In genomic region chr9:60456651-60457050, GRCm38 (mm10) we compare ENCODE assay signal across 9 mouse cellular contexts.
A peak's percentile ranks its signal among the peaks of the same experiment; 100 is the strongest.
DNase-seq lines count a peak whose midpoint lies in the region; ATAC-seq lines count a peak whose summit lies in the region.
"Had no signal": no experiment of that assay in that cellular context is flagged by ENCODE, and none has a peak within 500 bp of the region (broad histone marks: within the 10 kb centered on the region; RNA-seq: fewer than 3 reads in every experiment).

No protein-coding gene starts in this region.

- no peak overlapping the region for H3K4me3 ChIP-seq in midbrain, embryonic 11.5 days (ENCODE audit: low read depth, low read length)
- H3K4me3 ChIP-seq in stomach, embryonic 15.5 days (replicated peaks), result no peak overlapping the region

- H3K4me1 ChIP-seq in midbrain, embryonic 11.5 days (ENCODE audit: control insufficient read depth, insufficient read depth, low read length), result peaks cover 36% of the 10 kb centered on the region
- H3K4me1 ChIP-seq in stomach, embryonic 15.5 days, result peaks cover 8% of the 10 kb centered on the region; the same call in 1 of the 2 replicates

- 17% methylated on average over 5 of the region's 5 CpGs for WGBS in midbrain, embryonic 11.5 days
- 59% methylated on average over 5 of the region's 5 CpGs for whole genome bisulfite sequencing in stomach, embryonic 15.5 days

- DNase-seq in left cerebral cortex, adult 18-20 months (ENCODE audit: low spot score in 2 of 2), result peak; percentile 17 to 29
- no peak for DNase-seq in left cerebral cortex, adult 11 months (ENCODE audit: low spot score)
- DNase-seq in midbrain, embryonic 11.5 days (ENCODE audit: low spot score, missing footprints), result peak; percentile 86
- no peak for DNase-seq in ovary, postnatal 36 days (ENCODE audit: low spot score)
- no peak for DNase-seq in heart, adult 8-10 months (ENCODE audit: low spot score)
- no peak for DNase-seq in adrenal gland, adult (ENCODE audit: inconsistent age in 2 of 2, low spot score in 1 of 2)

- peak; percentile 53 for ATAC-seq in frontal cortex, adult (ENCODE audit: low TSS enrichment)
- peak; percentile 39; the same call in 1 of the 2 replicates for ATAC-seq in midbrain, embryonic 11.5 days (ENCODE audit: low FRiP score)
- ATAC-seq in stomach, embryonic 15.5 days (ENCODE audit: insufficient read depth, low FRiP score, low read depth), result no peak

- no peaks in the 10 kb centered on the region for H3K36me3 ChIP-seq in midbrain, embryonic 11.5 days (ENCODE audit: control insufficient read depth, insufficient read depth, low read length)
- H3K36me3 ChIP-seq in stomach, embryonic 15.5 days, result no peaks in the 10 kb centered on the region

- no peak overlapping the region for H3K27ac ChIP-seq in midbrain, embryonic 11.5 days (ENCODE audit: low read depth, low read length)
- peak overlapping the region; percentile 38 for H3K27ac ChIP-seq in stomach, embryonic 15.5 days
- H3K27ac ChIP-seq: macrophage had no signal

- no peak overlapping the region for H3K9ac ChIP-seq in midbrain, embryonic 11.5 days (ENCODE audit: low read length)
- H3K9ac ChIP-seq in stomach, embryonic 15.5 days, result no peak overlapping the region

- no peak overlapping the region for H3K4me2 ChIP-seq in midbrain, embryonic 11.5 days
- no peak overlapping the region for H3K4me2 ChIP-seq in stomach, embryonic 15.5 days

- H3K9me3 ChIP-seq in midbrain, embryonic 11.5 days (ENCODE audit: control insufficient read depth, low read length), result no peaks in the 10 kb centered on the region
- no peaks in the 10 kb centered on the region for H3K9me3 ChIP-seq in stomach, embryonic 15.5 days

- H3K27me3 ChIP-seq in midbrain, embryonic 11.5 days (ENCODE audit: control insufficient read depth, insufficient read depth, low read length), result no peaks in the 10 kb centered on the region
- H3K27me3 ChIP-seq in stomach, embryonic 15.5 days (replicated peaks), result no peaks in the 10 kb centered on the region

Comparison
In these comparisons a context has a peak if more than half of its experiments do, and no peak if none do; other contexts are left out.
1. DNase-seq: peak in left cerebral cortex, adult 18-20 months (2 of 2) and midbrain, embryonic 11.5 days (single experiment); none in left cerebral cortex, adult 11 months (single experiment), ovary, postnatal 36 days (single experiment), heart, adult 8-10 months (single experiment) and adrenal gland, adult (0 of 2).